Mouse (Mus musculus) CH12.LX (cell line): ENCODE measurements around the gene Hlcs.

Experiments used
- CHD1 ChIP-seq: IDR thresholded peaks from 2 replicates; pipeline ENCODE4 v1.6.1; 2012; ENCODE audit warnings: low read depth, low read length, improper control_type of control experiment, inconsistent platforms
- CTCF ChIP-seq, 2 experiments: IDR thresholded peaks in 1 of 2; conservative IDR thresholded peaks in 1 of 2; 2 replicates each; pipeline ENCODE4 v1.5.1; 2011 to 2012; ENCODE audit warnings: low read depth in 2 of 2, low read length in 2 of 2, improper control_type of control experiment in 1 of 2, inconsistent platforms in 1 of 2, mild to moderate bottlenecking in 1 of 2, moderate library complexity in 1 of 2
- E2F4 ChIP-seq: IDR thresholded peaks from 2 replicates; pipeline ENCODE4 v1.6.1; 2011; ENCODE audit warnings: low read depth, low read length, improper control_type of control experiment; ENCODE audit not compliant: insufficient replicate concordance
- EP300 ChIP-seq: IDR thresholded peaks from 2 replicates; pipeline ENCODE4 v1.6.1; 2011; ENCODE audit warnings: low read length, improper control_type of control experiment
- NRF1 ChIP-seq: IDR thresholded peaks from 2 replicates; pipeline ENCODE4 v1.6.1; 2014; ENCODE audit warnings: low read depth, mild to moderate bottlenecking, inconsistent platforms, low read length, improper control_type of control experiment, moderate library complexity
- POLR2A ChIP-seq: IDR thresholded peaks from 2 replicates; pipeline ENCODE4 v1.6.1; 2011; ENCODE audit warnings: low read depth, mild to moderate bottlenecking, improper control_type of control experiment, low read length
- USF1 ChIP-seq: IDR thresholded peaks from 2 replicates; pipeline ENCODE4 v1.6.1; 2014; ENCODE audit warnings: low read depth, mild to moderate bottlenecking, inconsistent platforms, low read length, improper control_type of control experiment
- ZKSCAN1 ChIP-seq: IDR thresholded peaks from 2 replicates; pipeline ENCODE4 v1.6.1; 2012; ENCODE audit warnings: low read depth, inconsistent platforms, low read length, improper control_type of control experiment, borderline replicate concordance

DNA sequence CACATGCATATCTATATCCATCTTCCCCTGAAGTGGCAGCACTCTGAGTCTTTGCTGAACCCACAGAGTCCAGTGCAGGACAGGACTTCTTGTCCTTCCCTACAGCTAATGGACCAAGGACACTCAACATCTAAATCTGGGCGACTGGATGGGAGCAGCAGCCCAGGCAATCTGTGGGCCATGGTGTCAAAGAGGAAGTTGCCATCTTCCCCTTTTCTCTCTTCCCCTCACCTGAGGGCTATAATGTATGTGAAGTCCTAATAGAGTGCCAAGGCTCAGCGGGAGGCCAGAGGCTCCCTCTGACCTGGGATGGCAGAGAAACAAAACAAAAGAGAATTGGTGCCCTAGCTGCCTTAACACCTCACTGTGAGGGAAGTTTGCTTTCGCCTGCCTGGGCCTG is 29.4 kb downstream of the Hlcs start:
- TF ChIP-seq EP300 (no peak), CTCF (conservative IDR thresholded peaks at IDR 0.05 in 1 of 2, IDR thresholded peaks at IDR 0.05 in 1 of 2; ENCODE audit: low read depth in 2 of 2, low read length in 2 of 2) (no peak), POLR2A (no peak), E2F4 (no peak), CHD1 (no peak), USF1 (no peak), ZKSCAN1 (no peak), NRF1 (no peak)
